Mouse (Mus musculus) ES-E14 (cell line): ENCODE results near the gene Plxdc1. TPM values are rescaled to one million over a fixed set of nuclear protein-coding genes. Genes with fewer than 3 reads are reported as not detected.

ENCODE experiments used
- DNase-seq: peaks from one replicate; pipeline ENCODE4 v3.0.0-alpha.2; 2013; ENCODE audit warnings: low read depth, low spot score
- H3K27ac ChIP-seq: 2 replicates; pipeline ENCODE4 v1.5.1; 2012; ENCODE audit warnings: low read depth, mild to moderate bottlenecking, low read length, moderate library complexity, mixed read lengths; ENCODE audit not compliant: poor library complexity, insufficient read depth, severe bottlenecking
- H3K36me3 ChIP-seq: 2 replicates; pipeline ENCODE4 v1.6.1; 2012; ENCODE audit warnings: mild to moderate bottlenecking, low read length, moderate library complexity, mixed read lengths; ENCODE audit not compliant: control insufficient read depth, poor library complexity, insufficient read depth, severe bottlenecking
- H3K4me1 ChIP-seq, 2 experiments: fragments of 150-350 bp in 1 of 2; sonication (generic) in 1 of 2; 2 replicates each; pipeline ENCODE4 v1.6.1; 2012; ENCODE audit warnings: low read length in 2 of 2, mild to moderate bottlenecking in 1 of 2, mixed read lengths in 1 of 2; ENCODE audit not compliant: control insufficient read depth in 2 of 2, insufficient read depth in 2 of 2, poor library complexity in 1 of 2
- H3K4me3 ChIP-seq, 2 experiments: fragments of 150-350 bp in 1 of 2; sonication (generic) in 1 of 2; 2 replicates each; pipeline ENCODE4 v1.5.1; 2012; ENCODE audit warnings: low read length in 2 of 2, low read depth in 1 of 2, mild to moderate bottlenecking in 1 of 2, mixed read lengths in 1 of 2; ENCODE audit not compliant: insufficient read depth in 1 of 2, poor library complexity in 1 of 2, severe bottlenecking in 1 of 2
- H3K9ac ChIP-seq: 2 replicates; pipeline ENCODE4 v1.6.1; 2012; ENCODE audit warnings: low read depth, mild to moderate bottlenecking, low read length, mixed read lengths; ENCODE audit not compliant: poor library complexity, insufficient read depth, severe bottlenecking
- H3K9me3 ChIP-seq: fragments of 150-350 bp; sonication (generic); 2 replicates; pipeline ENCODE4 v1.6.1; 2012; ENCODE audit warnings: low read depth, mild to moderate bottlenecking, low read length; ENCODE audit not compliant: control insufficient read depth, insufficient read depth
- CHD2 ChIP-seq: IDR thresholded peaks from 2 replicates; pipeline ENCODE4 v1.6.1; 2014; ENCODE audit warnings: mild to moderate bottlenecking, low read depth, low read length, inconsistent platforms
- HCFC1 ChIP-seq: IDR thresholded peaks from 2 replicates; pipeline ENCODE4 v1.6.1; 2012; ENCODE audit warnings: low read length, inconsistent platforms, borderline replicate concordance; ENCODE audit not compliant: insufficient read depth
- MAFK ChIP-seq: IDR thresholded peaks from 2 replicates; pipeline ENCODE4 v1.6.1; 2014; ENCODE audit warnings: mild to moderate bottlenecking, low read depth, low read length, inconsistent platforms; ENCODE audit not compliant: insufficient read depth
- ZC3H11A ChIP-seq: IDR thresholded peaks from 2 replicates; pipeline ENCODE4 v1.6.1; 2012; ENCODE audit warnings: low read depth, mild to moderate bottlenecking, inconsistent platforms, low read length, borderline replicate concordance
- ZNF384 ChIP-seq: IDR thresholded peaks from 2 replicates; pipeline ENCODE4 v1.6.1; 2012; ENCODE audit warnings: low read depth, low read length, inconsistent platforms
- in situ Hi-C, 2 experiments: fragments of 600-800 bp; cut with MboI; formaldehyde crosslinking; loops; one replicate each; pipeline ENCODE4 v1.15.1; 2025; ENCODE audit warnings: low sequenced_read_pairs in 2 of 2, inconsistent platforms in 1 of 2; ENCODE audit not compliant: unreplicated experiment in 2 of 2
- total RNA-seq: library from RNA; depleted of rRNA; stranded (reverse); fragments of 300-350 nt; gene quantifications from 2 replicates; pipeline ENCODE4 v1.2.3, GENCODE M21; 2012

Plxdc1 gene
- total RNA-seq, 1 experiment, result 2.5 TPM

DNA sequence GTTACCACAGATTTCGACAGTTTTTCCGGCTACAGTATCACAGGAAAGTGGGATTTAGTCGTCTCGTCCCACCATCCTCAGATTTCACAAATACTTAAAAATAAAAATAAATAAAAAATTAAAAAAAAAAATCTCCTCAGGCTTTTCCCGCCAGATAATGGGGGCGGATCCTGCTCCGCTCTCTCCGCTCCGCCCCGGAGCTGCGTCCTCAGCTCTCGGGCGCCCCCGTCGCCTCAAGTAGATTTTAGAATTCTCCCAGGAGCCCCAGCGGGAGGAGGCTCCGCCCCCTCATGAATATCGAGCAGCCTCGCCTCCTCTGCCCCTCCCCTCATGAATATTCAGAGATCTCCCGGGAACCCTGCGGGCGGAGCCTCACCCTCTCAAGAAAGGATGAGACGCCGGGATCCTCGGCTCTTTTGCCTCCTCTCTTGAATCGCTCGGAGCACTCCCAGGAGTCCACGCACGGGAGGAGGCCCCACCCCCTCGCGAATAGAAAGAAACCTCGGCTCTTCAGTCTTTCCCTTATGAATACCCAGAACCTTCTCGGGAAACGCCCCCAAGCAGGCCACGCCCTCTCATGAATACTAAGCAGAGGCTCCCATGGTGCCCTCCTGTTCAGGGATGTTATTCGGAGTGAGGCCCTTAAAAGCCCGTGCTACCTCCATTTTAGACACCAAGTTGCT is 102.2 kb downstream of the Plxdc1 start, which contains the start of gene Fbxo47:
Fbxo47 (minus strand) TSS at position 237 of the 683 bp plus-strand sequence.
- Histone ChIP-seq H3K4me1 (no peaks in the 10 kb centered on the region), H3K36me3 (peaks cover 2% of the 10 kb centered on the region; the same call in 1 of the 2 replicates), H3K9me3 (no peaks in the 10 kb centered on the region), H3K4me3 (peak within 1 kb of the TSS; percentile 71 to 92), H3K9ac (peak within 1 kb of the TSS; percentile 79), H3K27ac (peak within 1 kb of the TSS; percentile 95)
- in situ Hi-C loops, result no loop called here
- peak; percentile 84 for TF ChIP-seq ZNF384
- TF ChIP-seq MAFK, result no peak
- no peak for TF ChIP-seq HCFC1
- peak; percentile 98 for DNase-seq

DNA sequence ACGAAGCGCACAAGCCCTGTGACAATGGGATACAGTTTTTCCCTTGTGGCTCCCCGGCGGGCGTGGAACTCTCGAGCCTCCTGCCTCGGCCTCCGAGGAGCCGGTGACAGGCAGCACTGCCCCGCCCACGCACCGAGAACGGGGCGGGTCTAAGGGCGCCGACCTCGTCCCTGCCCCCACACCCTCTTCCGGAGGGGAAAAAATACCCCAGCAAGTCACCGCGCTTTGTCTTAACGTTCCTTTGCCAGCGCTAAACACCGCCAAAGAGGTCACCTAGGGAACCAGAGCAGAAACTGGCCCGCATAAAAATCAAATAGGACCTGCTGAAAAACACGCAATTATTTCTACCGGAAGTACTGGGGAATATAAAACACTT is 102.7 kb downstream of the Plxdc1 start:
- Histone ChIP-seq H3K4me3 (peak overlapping the region; percentile 71 to 92), H3K9ac (peak overlapping the region; percentile 79), H3K4me1 (no peaks in the 10 kb centered on the region), H3K9me3 (no peaks in the 10 kb centered on the region), H3K36me3 (peaks cover under 1% of the 10 kb centered on the region; the same call in 1 of the 2 replicates), H3K27ac (peak overlapping the region; percentile 95)
- no peak for TF ChIP-seq ZC3H11A
- no peak for TF ChIP-seq ZNF384
- no peak for TF ChIP-seq MAFK
- TF ChIP-seq CHD2, result peak; percentile 50; the same call in 1 of the 2 replicates
- no peak for TF ChIP-seq HCFC1
- in situ Hi-C loops, result no loop called here
- DNase-seq, result peak; percentile 90

- H3K4me1 ChIP-seq, result no peaks in the 10 kb centered on the region
- in situ Hi-C loops, result no loop called here
These were observed 105.9 kb downstream of the Plxdc1 start for GRCm38 (mm10) chr11:97880362-97880761.

GRCm38 (mm10) chr11:97877341-97877740 is 108.9 kb downstream of the Plxdc1 start:
- no peaks in the 10 kb centered on the region for H3K36me3 ChIP-seq
- H3K27ac ChIP-seq, result no peak overlapping the region
- TF ChIP-seq ZNF384, result no peak
- TF ChIP-seq MAFK, result no peak
- no peak for TF ChIP-seq ZC3H11A
- no peak for TF ChIP-seq HCFC1
- no peak for TF ChIP-seq CHD2
- H3K9me3 ChIP-seq, result no peaks in the 10 kb centered on the region
- H3K4me1 ChIP-seq, result no peaks in the 10 kb centered on the region
- no peak overlapping the region for H3K9ac ChIP-seq
- in situ Hi-C loops, result no loop called here
- DNase-seq, result no peak
- no peak overlapping the region for H3K4me3 ChIP-seq

More at GRCm38 (mm10) chr11:97880362-97880761, 105.9 kb downstream of the Plxdc1 start:
- Histone ChIP-seq H3K9ac (no peak overlapping the region), H3K9me3 (no peaks in the 10 kb centered on the region), H3K4me3 (no peak overlapping the region), H3K27ac (no peak overlapping the region), H3K36me3 (no peaks in the 10 kb centered on the region)
- DNase-seq, result no peak
- TF ChIP-seq CHD2 (no peak), MAFK (no peak), ZC3H11A (no peak), ZNF384 (no peak), HCFC1 (no peak)
